Mouse (Mus musculus) adrenal gland (tissue): ENCODE measurements around the gene Slc25a16.
"Not testable (repeated sequence)": the region's sequence is repeated elsewhere in the genome, so short reads cannot be mapped to it uniquely, and the experiment has no call there.

Source experiments
- intact Hi-C: fragments of 180-260 bp; cut with DNase I; formaldehyde crosslinking; loops from one replicate; pipeline ENCODE4 v1.15.1; 2025

Slc25a16 gene

DNA sequence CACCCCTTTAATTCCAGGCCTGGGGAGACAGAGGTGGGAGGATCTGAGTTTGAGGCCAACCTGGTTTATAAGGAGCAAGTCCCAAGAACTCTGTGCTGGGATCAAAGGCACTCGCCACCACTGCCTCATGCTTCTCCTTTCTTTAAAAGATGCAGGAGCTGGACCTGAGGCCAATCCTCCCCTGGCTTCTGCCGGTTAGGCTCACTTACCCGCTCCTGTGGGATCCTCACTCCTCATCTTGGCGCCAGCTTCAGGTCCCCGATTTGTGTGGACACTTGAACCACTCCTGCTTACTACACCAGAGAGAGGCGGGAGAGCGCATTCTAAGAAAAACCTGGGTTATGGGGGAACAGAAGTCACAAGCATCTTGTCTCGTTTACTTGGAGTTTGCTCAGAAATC, 18.6 kb upstream of the Slc25a16 start:
- intact Hi-C loops = no loop called here

DNA sequence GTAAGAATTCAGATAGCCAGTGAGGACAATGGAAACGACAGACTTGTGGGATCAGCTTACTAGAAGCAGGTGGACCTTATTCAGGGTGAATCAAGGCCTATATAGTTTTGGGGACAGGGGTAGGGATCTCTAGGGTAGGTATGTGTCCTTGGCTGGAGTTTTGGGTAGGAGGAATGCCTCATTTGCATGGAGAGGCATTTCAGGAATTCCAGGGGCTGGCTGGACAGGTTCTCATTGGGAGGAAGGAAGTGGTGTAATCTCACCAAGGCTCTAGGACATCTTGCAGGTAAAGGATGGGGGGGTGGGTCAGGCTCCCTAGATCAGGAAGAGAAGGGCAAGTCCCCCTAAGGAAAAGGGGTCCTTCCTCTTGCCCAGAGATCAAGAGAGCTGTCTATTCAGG, 17.6 kb upstream of the Slc25a16 start:
- intact Hi-C loops = no loop called here

DNA sequence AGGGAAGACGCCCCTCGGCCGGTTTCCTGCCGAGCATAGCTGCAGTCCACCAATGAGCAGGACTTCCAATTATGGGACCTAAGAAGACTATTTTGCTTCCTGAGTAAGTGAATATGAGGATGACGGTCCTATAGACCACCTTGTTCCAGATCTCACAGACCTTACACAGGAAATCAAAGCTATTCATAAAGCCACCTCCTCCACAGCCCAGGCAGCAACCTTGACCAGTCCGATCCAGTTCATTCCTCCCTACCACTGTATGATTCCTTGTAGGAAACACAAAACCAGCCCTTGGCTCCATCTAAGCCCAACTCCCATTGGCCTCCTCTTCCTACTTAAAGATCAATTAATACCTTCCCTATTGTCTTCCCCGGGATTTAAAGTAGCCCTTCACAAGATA, 14.1 kb upstream of the Slc25a16 start:
- intact Hi-C loops = no loop called here

DNA sequence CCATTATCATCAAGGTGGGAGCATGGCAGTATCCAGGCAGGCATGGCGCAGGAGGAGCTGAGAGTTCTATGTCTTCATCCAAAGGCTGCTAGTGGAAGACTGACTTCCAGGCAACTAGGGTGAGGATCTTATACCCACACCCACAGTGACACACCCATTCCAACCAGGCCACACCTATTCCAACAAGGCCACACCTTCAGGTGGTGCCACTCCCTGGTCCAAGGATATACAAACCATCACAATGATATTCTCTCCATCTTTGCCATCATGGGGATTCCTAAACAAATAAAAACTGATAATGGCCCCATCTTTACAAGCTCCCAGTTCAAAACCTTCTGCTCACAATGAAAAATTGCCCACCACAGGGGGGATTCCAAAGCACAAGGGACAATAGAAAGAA, 11.5 kb upstream of the Slc25a16 start, which contains the start of gene Tet1:
Gene Tet1 (minus strand): TSS at position 101 of the 400 bp plus-strand sequence.
- intact Hi-C loops = not testable (repeated sequence)

DNA sequence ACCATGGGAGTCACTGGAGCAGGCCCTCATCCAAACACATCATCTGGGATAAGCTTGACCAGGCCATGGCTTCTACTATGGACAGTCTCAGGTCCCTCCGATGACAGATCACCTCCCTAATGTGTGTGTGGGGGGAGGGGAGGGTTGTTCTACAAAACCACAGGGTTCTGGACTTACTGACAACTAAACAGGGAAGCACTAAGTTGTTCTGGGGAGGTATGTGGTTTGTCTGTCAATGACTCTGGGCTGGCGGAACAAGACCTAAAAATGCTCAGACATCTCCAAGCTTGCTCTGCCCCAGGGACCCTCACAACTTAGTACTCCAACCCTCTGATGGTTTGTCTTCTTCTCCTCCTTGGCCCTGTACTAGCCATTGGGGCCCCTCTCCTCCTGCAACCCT, 9.3 kb upstream of the Slc25a16 start:
- intact Hi-C loops = loop anchor here (10.0 kb wide), 1 partner anchor 106 kb away; no protein-coding TSS in a partner anchor

DNA sequence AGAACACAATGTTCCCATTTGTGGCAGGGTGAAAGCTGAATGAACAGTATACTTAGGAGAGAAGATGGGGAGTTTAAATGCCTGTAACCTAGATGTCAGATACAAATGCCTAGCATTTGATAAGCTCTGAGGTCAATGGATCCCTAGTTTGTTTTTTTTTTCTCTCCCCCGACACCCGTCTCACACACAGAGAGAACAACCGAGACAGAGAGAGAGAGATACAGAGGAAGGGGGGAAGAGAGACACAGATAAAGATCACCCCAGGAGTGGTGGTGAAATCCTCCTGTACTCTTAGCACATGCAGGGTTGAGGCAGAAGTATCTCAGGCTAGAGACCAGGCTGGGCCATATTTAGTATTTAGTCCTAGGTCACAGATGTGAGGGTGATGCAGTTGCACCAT, 1.4 kb upstream of the Slc25a16 start:
- intact Hi-C loops = loop anchor here (10.0 kb wide), 1 partner anchor 114 kb away; no protein-coding TSS in a partner anchor

DNA sequence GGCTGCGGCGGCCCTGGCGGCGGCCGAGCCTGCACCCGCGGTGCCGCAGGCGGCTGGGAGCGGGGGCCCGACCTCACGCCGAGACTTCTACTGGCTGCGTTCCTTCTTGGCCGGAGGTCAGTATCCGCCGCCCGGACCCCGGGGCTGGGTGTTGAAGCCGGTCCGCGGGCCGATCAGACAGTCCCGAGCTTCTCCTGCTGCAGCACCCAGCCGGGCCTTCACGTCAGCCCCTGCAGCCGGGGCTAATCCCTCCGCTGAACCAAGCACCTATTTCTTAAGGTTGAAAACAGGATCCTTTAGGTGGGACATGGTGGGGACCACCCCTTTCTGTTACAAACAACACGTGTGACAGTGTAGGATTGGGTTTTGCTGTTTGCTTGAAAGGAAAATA, 328 bp downstream of the Slc25a16 start:
- intact Hi-C loops = no loop called here

DNA sequence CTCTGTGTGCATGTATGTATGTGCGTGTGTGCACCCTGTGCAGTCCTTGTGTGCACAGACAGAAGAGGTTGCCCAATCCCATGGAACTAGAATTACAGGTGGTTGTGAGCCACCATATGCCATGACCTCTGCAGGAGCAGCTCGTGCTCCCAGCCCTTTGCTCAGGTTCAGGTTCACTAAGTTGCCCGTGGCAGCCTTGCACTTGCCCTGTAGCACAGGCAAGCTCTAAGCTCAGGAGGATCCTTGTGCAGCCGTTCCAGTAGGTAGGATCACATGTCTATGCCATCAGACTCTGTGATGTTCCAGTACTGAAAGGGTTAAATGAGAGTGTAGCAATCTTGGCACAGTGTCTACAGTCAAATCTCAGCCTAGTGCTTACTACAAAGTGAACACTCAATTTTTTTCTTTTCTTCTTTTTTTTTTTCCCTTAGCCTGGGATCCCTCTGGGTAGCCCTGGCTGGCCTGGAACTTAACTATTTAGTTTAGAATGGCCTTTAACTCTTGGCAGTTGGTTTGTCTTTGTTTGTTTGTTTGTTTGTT, 3.7 kb downstream of the Slc25a16 start:
- intact Hi-C loops = no loop called here

DNA sequence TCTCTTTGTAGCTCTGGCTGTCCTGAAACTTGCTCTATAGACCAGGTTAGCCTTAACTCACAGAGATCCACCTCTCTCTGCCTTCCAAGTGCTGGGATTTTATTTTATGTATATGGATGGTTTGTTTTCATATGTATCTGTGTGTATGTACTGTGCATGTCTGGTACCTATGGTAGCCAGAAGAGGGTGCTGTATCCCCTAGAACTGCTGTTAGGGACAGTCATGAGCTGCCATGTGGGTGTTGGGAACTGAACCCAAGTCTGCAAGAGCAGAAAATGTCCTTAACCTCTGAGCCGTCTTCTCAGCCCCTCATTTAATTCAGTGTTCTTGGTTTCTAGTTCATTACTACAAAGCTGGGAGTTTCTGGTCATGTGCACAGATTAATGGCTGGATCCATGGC, 11.9 kb downstream of the Slc25a16 start:
- intact Hi-C loops = no loop called here

DNA sequence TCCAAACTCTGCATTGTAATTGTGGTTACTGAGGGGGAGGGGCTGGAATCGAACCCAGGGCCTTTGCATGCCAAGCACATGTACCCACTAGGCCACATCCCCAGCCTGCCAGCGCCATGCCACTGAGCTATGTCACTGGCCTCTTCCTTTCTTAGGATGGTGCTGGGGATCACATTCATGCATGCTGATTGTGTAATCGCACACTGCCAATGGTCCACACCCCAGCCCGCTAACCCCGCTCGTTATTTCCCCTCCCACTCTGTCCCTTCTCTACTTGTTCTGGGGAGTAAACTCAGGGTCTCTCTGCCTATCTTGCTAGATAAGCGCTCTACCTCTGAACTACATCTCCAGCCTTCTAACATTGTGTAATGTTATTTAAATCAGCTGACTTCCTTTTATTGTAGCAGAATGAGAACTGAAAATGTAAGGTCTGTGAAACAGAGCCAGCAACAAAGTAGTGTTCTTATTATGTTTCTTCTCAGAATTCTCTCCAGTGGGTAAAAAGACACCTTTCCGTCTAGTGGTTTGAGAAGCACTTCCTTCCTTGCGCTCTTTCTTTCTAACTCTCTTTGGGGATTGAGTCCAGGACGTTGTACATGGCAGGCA, 24.6 kb downstream of the Slc25a16 start:
- intact Hi-C loops = no loop called here

DNA sequence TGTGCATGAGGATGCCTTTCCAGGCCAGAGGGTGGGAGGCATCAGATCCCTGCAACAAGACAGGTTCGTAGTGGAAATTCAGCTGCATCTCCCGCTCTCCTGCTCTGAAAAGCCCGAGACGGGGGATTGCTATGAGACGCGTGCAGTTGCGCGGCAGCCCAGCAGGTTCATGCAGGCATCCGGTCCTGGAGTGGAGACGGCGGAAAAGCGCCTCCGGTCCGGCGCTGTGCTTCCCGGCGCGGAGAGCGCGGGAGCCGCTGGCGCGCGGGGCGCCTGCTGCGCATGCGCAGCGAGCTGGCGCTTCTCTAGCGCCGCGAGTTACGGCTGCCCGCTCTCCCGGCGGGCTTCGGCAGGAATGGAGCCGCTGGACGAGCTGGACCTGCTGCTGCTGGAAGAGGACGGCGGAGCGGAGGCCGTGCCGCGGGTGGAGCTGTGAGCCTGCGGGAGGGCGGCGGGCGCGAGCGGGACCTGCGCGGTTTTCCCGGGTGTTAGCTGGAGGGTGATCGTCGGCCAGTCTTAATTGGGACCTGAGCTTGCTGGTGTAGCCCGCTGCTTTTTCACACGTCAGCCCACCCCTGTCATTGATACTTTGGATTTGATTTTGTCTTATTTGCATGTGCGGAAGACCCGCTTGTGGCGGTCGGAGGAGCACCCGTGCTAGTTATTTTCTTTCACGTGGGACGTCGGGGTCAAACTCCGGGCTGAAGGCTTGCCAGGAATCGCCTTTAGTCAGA, 26.5 kb downstream of the Slc25a16 start, which contains the start of gene Dna2:
Gene Dna2 (plus strand): TSS at position 289 of the 734 bp plus-strand sequence.
- intact Hi-C loops = no loop called here

DNA sequence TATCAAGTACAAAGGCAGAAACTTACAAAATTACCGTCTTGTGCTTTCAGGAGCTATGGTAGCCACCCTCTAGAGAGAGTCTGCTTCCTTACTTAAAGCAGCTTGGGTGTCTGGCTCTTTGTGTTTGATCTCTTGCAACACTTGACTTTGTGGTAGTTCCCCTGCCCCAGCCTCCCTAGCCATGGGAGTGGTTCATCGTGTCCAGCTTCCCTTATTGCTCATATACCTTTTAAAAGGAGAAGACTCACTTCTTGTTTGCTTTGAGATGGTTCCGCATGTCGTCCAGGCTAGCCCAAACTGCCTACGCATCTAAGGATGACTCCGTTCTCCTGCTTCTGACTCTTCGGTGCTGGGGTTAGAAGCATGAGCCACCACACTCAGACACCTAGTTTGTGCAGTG, 28.1 kb downstream of the Slc25a16 start:
- intact Hi-C loops = no loop called here

DNA sequence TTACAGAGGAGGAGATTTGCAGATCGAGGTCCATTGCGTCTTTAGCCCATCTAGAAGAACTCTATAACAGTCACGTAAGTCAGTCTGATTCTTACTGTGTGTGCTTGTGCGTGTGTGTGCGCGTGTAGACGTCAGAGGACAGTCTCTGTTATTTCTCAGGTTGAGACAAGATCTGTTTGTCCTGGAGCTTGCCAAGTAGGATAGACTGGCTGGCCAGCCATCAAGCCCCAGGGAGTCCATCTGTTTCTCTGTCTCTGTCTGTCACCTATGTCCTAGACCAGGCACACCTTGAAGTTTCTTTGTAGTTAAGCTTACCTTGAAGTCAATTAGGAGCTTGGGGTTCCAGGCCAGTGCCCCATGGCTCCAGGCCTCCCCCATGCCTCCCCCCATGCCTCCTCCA, 43.5 kb downstream of the Slc25a16 start:
- intact Hi-C loops = no loop called here

DNA sequence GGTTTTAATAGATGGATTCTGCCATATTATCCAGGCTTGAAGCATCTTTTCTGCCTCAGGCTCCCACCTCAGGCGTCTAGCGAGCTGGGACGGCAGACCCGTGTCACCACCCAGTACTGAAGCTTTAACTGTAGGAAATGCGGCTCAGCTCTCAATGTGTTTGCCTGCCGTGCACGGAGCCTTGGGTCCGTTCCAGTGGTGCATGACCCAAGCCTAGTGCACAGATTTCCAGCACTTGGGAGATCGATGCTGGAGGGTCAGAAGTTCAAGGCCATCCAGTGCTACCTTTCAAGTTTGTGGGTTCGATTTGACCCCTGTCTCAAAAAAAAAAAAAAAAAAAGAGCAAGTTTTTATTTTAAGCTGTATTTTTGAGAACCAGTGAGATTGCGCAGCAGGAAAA, 45.4 kb downstream of the Slc25a16 start:
- intact Hi-C loops = no loop called here

DNA sequence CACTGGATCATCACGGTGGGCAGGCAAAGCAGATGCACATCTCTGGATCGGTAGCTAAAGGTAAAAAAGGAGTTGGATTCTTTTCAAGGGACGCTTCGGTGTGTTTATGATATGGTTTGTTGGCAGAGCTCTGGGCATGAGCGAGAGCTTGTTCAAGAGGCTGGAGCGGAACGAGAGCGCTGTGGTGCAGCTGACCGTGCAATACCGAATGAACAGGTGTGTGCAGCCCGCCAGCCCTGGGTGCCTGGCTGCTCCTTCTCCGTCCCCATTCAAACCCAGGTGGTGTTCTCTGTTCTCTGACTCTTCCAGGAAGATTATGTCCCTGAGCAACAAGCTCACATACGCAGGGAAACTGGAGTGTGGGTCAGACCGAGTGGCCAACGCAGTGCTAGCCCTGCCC, 45.9 kb downstream of the Slc25a16 start:
- intact Hi-C loops = no loop called here

DNA sequence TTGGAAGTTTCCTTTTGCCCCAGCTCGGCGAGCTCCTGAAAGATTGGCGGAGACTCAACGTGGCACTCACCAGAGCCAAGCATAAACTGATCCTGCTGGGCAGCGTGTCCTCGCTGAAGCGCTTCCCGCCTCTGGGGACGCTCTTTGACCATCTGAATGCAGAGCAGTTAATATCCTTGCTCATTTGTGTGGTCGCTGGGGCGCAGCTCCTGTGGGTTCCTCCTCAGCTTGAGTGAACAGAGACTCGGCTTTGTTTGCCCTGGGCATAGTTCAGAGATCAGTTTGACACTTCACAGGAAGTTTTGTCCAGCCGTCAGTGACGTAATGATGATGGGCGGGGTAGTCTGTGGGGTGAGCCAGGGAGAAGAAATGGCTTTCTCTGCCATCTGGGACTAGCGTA, 51.4 kb downstream of the Slc25a16 start:
- intact Hi-C loops = no loop called here

DNA sequence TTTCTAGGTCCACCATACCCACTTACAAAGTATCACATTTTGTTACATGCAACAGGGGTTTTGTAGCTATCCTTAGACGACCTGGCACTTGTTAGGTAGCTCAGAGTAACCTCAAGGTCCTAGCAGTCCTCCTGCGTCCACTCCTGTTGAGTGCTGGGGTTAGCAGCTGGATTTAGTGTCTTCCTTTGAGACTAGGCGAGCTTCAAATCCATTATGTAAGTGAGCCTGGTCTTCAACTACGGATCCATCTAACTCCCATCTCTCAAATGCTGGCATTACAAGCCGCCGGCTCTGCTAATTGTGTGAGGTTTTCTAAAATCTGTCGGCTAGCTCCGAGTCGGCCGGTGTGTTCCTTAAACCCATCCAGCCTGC, 59.2 kb downstream of the Slc25a16 start:
- intact Hi-C loops = loop anchor here (10.0 kb wide), 1 partner anchor 175 kb away; no protein-coding TSS in a partner anchor

DNA sequence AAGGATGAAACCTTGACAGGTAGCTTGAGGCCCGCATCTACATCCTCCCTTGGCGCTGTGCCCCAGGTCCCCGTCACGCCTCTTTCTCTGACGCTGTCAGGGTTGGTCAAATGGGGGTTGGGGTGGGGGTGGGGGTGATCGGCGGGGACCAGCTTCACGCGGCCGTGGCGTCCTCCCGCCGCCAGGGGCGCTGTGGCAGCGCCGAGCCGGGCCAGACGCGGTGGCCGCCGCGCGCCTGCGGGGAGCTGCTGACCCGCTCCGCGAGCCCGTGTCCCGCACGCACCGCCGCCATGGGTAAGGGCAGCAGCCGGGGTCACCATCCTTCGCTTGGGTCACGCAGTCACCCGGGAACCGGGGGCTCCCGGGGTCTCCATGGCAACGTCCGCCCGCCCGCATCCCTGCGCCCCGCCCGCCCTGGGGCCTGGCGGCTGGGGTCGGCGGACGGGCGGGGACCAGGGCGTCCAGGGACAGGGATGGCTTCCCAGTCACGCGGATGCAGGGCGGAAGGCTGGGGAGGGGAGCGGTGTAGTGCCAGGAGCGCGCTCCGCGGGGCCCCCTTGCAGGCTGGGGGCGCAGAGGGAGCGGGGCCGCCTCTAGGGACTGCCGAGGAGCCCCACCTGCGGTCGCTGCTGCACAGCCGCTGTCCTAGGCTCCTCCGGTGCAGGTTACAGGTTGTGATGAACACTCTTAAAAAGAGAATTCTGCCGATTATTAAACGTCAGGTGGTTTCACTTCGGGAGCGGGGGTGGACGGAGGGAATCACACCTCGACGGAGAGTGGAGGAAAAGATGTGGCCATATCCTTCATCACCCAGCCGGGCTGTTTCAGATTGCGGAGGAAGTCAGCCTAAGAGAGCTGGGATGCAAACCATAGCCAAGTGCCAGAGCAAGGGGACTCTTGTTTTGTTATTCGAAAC, 59.9 kb downstream of the Slc25a16 start, which contains the start of gene Rufy2:
Gene Rufy2 (plus strand): TSS at position 185 of the 916 bp plus-strand sequence.
- intact Hi-C loops = loop anchor here (10.0 kb wide), 1 partner anchor 175 kb away; no protein-coding TSS in a partner anchor

DNA sequence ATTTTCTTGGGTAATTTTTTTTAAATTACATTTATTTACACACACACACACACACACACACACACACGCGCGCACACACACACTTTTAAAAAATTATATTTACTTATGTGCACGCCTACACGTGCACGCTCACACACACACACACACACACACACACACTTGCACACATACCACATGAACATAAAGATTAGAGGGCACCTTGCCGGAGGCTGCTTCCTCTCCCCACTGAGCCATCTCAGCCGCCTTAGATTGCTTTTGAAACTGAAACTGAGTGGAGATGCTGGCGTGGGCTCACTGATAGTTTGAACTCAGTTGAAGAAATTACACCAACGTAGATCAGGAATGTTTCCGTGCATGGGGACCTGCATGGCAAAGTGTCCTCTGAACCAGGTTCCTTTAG, 63.6 kb downstream of the Slc25a16 start:
- intact Hi-C loops = loop anchor here (10.0 kb wide), 1 partner anchor 179 kb away; no protein-coding TSS in a partner anchor

DNA sequence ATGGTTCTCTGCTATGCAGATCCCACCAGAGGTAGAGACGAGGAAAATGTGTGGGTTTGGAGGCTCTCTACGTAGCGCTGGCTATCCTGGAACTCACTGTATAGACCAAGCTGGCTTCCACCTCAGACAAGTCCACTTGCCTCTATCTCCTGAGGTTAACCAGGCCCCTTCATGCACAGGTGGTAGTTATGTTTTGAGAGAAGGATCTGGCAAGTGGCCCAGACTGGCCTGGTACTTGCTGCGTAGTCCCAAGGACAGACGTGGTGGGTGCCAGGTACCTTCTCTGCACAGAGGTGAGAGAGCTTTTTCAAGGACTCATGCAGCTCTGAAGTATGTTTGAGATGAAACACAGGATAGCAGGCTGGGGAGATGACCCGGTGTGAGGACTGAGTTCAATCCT, 64.1 kb downstream of the Slc25a16 start:
- intact Hi-C loops = loop anchor here (10.0 kb wide), 1 partner anchor 180 kb away; no protein-coding TSS in a partner anchor

DNA sequence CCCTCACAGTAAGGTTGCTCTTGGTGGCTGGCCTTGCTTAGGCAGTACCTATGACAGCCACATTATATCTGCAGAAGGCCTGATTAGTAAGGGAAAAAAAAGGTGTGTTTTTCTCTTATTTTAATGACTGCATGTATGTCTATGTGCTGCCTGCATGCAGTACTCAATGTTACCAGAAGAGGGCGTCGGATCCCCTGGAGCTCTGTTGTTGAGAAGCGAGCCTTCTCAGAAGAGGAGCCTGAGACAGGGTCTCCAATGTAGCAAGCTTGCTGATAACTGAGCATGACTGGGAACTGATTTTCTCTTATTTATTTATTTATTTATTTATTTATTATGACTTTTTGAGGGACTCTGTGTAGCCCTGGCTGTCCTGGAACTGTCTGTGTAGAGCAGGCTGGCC, 66.9 kb downstream of the Slc25a16 start:
- intact Hi-C loops = loop anchor here (5.0 to 10.0 kb wide), 2 partner anchors 80 to 183 kb away; no protein-coding TSS in a partner anchor
